Mouse (Mus musculus) ES-Bruce4 (cell line): Measurements from ENCODE around the gene Naa15.

ENCODE experiments used
- CTCF ChIP-seq: IDR thresholded peaks from one replicate; pipeline ENCODE4 v1.8.1; 2011; ENCODE audit warnings: low read depth, low read length
- EP300 ChIP-seq: IDR thresholded peaks from 2 replicates; pipeline ENCODE4 v1.6.1; 2011; ENCODE audit warnings: low read depth, low read length; ENCODE audit not compliant: insufficient read depth
- POLR2A ChIP-seq: IDR thresholded peaks from one replicate; pipeline ENCODE4 v1.8.1; 2011; ENCODE audit warnings: low read length; ENCODE audit not compliant: insufficient read depth

DNA sequence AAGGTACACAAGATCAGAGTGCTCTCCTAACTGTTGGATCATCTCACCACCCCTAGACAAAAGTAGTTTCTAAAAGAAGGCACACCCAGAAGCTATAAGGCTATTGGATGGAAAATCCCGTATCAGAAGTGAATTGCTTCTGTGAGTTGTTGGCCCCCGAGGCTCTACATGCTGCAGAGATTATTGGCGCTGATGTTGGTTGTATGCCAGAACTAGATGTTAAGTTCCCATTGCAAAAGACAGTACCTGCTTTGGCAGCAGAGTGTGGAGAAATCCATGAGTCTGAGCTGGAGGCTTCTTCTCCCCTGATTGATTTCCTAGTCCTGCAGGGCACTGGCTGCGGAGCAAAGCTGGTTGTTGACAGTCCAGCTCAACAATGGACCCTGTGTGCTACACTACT, 46.9 kb upstream of the Naa15 start:
- TF ChIP-seq CTCF (no peak), POLR2A (no peak), EP300 (no peak)
